Mouse (Mus musculus) urinary bladder, adult 18-20 months (tissue): ENCODE measurements at regions not wholly inside any gene's neighbourhood (a gene's known extent, or its start where the extent isn't known, plus 50 kb on each side); places are given as distances from the start of the nearest gene placed in this dataset.
A peak's percentile ranks its signal among the peaks of the same experiment; 100 is the strongest.

Source experiments
- DNase-seq, 2 experiments: peaks; one replicate each; pipeline ENCODE4 v3.0.0; 2022; ENCODE audit warnings: low spot score in 2 of 2, mixed read lengths in 2 of 2

- no peak for DNase-seq
Observed at GRCm38 (mm10) chr5:111657759-111658429, 75.8 kb upstream of the Gm26897 start.

- DNase-seq, result no peak
Observed at GRCm38 (mm10) chr5:111659229-111659628, 74.5 kb upstream of the Gm26897 start.

- no peak for DNase-seq
Observed at GRCm38 (mm10) chr5:111660447-111660846, 73.3 kb upstream of the Gm26897 start.

- no peak for DNase-seq
Observed at GRCm38 (mm10) chr5:111660968-111661367, 72.8 kb upstream of the Gm26897 start.

GRCm38 (mm10) chr5:111661971-111662370 is 71.8 kb upstream of the Gm26897 start:
- DNase-seq, result no peak

GRCm38 (mm10) chr5:111663831-111664230 is 69.9 kb upstream of the Gm26897 start:
- DNase-seq, result no peak

GRCm38 (mm10) chr5:111665406-111665805 is 68.3 kb upstream of the Gm26897 start:
- no peak for DNase-seq

- DNase-seq, result no peak
Observed at GRCm38 (mm10) chr5:111666007-111666406, 67.7 kb upstream of the Gm26897 start.

- no peak for DNase-seq
Observed at GRCm38 (mm10) chr5:111667901-111668300, 65.8 kb upstream of the Gm26897 start.

- DNase-seq, result no peak
Observed at GRCm38 (mm10) chr5:111669139-111669538, 64.6 kb upstream of the Gm26897 start.

- DNase-seq, result no peak
Observed at GRCm38 (mm10) chr5:111671762-111672161, 62.0 kb upstream of the Gm26897 start.

- DNase-seq, result no peak
Observed at GRCm38 (mm10) chr5:111674976-111675672, 58.6 kb upstream of the Gm26897 start.

GRCm38 (mm10) chr5:111675673-111676261 is 58.0 kb upstream of the Gm26897 start:
- peak; percentile 21 to 73 for DNase-seq

GRCm38 (mm10) chr5:111677847-111678311 is 55.8 kb upstream of the Gm26897 start:
- no peak for DNase-seq

GRCm38 (mm10) chr5:111678496-111678895 is 55.2 kb upstream of the Gm26897 start:
- no peak for DNase-seq

- no peak for DNase-seq
Observed at GRCm38 (mm10) chr5:111681362-111682028, 52.2 kb upstream of the Gm26897 start.

GRCm38 (mm10) chr5:111682899-111683298 is 50.8 kb upstream of the Gm26897 start:
- DNase-seq, result no peak
